Mouse (Mus musculus): ENCODE measurements around the gene Akirin2. TPM values are rescaled to one million over a fixed set of nuclear protein-coding genes. Genes with fewer than 3 reads are reported as not detected.

The Akirin2 gene
- polyA plus RNA-seq, 1 experiment from 2014 or later = 91.6 TPM

DNA sequence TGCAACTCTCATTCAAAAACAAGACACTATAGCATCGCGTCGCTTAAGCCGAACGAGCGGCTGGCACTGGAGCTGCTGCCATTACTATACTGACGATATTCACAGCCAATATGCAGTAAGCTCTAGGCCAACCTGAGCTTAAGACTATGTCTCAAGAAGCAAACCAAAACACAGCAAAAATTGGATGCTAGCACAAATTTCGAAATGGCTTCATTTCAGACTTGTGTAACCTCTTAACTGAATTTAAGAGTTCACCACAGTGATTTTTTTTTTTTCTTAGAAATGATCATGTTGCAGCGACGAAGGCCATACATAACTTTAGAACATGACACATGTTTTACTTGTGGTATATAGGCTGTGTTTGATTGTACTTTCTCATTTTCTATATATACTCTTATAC is 55.9 kb downstream of the Akirin2 start:
- Histone ChIP-seq H3K9me3 (ENCODE audit: control insufficient read depth, low read length) (no peaks in the 10 kb centered on the region), H3K4me1 (replicated peaks; ENCODE audit: control insufficient read depth, insufficient read depth, low read length) (no peaks in the 10 kb centered on the region), H3K4me2 (ENCODE audit: low read depth, low read length, severe bottlenecking) (no peak overlapping the region), H3K9ac (ENCODE audit: low read length) (no peak overlapping the region), H3K36me3 (ENCODE audit: control insufficient read depth, insufficient read depth, low read length) (peaks cover 5% of the 10 kb centered on the region; the same call in 1 of the 2 replicates), H3K4me3 (ENCODE audit: low read depth, low read length) (no peak overlapping the region), H3K27me3 (ENCODE audit: control insufficient read depth, insufficient read depth, low read length) (no peaks in the 10 kb centered on the region), H3K27ac (ENCODE audit: low read depth, low read length) (no peak overlapping the region)
- no peak for ATAC-seq (replicated peaks; ENCODE audit: low FRiP score)
- DNase-seq (ENCODE audit: low spot score) = no peak
- 98% methylated on average over 10 of the region's 10 CpGs for WGBS

DNA sequence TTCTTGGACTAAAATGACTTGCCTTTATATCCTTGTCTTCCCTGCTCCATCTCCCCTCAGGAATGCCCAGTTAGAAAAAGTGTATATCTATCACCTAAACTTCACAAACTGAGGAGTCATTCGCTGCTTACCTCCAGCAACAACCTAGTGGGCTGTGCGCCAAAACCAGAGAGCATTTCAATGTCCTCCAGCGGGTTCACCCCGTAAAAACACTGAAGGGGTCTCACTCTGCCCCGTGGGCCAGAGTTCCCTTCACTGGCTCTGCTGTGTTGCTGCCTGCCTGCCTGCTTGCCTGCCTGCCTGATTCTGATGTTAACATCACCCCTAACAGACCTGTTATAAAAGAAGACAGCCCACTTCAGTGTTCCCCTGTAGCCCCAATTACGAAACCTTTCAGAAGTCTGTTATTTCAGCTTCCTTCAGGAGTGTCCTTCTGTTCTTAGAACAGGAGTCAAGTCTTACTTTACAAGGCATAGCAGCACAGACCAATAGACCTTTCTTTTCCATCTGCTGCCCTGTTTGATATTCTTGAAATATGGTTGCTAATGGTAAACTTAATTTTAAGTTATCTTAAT is 62.9 kb downstream of the Akirin2 start:
- Histone ChIP-seq H3K36me3 (ENCODE audit: control insufficient read depth, insufficient read depth, low read length) (no peaks in the 10 kb centered on the region), H3K4me2 (ENCODE audit: low read depth, low read length, severe bottlenecking) (peak overlapping the region; percentile 90), H3K4me3 (ENCODE audit: low read depth, low read length) (peak overlapping the region; percentile 77), H3K27me3 (ENCODE audit: control insufficient read depth, insufficient read depth, low read length) (no peaks in the 10 kb centered on the region), H3K27ac (ENCODE audit: low read depth, low read length) (no peak overlapping the region), H3K4me1 (replicated peaks; ENCODE audit: control insufficient read depth, insufficient read depth, low read length) (peaks cover 13% of the 10 kb centered on the region), H3K9me3 (ENCODE audit: control insufficient read depth, low read length) (no peaks in the 10 kb centered on the region), H3K9ac (ENCODE audit: low read length) (peak overlapping the region; percentile 88; the same call in 1 of the 2 replicates)
- DNase-seq (ENCODE audit: low spot score) = no peak
- no peak for ATAC-seq (replicated peaks; ENCODE audit: low FRiP score)
- 78% methylated on average over 6 of the region's 6 CpGs for WGBS

DNA sequence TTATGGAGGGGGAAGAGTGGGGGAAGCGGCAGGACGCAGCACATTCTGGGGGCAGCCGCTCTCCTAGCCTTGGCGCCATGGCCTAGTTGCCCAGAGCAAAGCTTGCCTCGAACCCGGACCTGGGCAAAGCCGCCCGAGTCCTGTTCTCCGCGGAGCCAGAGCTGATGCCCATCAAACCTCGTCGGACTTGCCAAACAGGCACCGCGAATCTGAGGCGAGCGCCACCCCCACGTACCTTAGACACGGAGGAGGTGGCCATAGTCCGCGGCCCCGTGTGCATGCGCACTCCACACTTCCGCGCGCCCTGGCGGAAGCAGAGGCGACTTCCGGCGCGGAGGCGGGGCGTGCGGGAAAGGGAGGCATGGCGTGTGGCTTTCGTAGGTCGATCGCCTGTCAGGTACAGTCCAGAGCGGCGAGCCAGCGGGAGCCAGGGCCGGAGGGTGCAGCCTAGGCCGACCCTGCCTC is 63.9 kb downstream of the Akirin2 start, which contains the start of the genes Orc3 and Rars2:
TSS of gene Orc3 (minus strand) at position 315 of the 465 bp plus-strand sequence.
TSS of gene Rars2 (plus strand) at position 328 of the 465 bp plus-strand sequence.
- 0% methylated on average over 42 of the region's 42 CpGs for WGBS
- H3K36me3 ChIP-seq (ENCODE audit: control insufficient read depth, insufficient read depth, low read length) = no peaks in the 10 kb centered on the region

DNA sequence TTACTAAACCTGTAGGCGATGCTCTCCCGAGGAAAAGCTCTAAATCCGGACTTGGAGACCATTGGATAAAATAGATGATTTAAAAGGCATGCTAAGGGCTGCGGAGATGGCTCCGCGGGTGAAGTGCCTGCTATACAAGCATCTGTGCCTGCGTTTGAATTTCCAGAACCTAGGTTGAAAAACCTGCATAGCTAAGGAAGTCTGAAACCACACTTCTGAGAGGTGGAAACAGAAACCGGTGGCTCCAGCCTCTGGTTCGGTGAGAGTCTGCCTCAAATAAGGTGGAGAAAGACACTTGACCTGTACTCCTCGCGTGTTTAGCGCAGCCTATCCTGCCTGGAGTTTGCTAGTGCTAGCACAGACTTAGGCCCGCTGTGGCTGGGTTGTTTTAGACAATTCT is 64.6 kb downstream of the Akirin2 start:
- WGBS = 2% methylated on average over 13 of the region's 13 CpGs
- DNase-seq (ENCODE audit: low spot score) = no peak
- Histone ChIP-seq H3K27ac (ENCODE audit: low read depth, low read length) (no peak overlapping the region), H3K36me3 (ENCODE audit: control insufficient read depth, insufficient read depth, low read length) (no peaks in the 10 kb centered on the region), H3K4me1 (replicated peaks; ENCODE audit: control insufficient read depth, insufficient read depth, low read length) (peaks cover 13% of the 10 kb centered on the region), H3K4me3 (ENCODE audit: low read depth, low read length) (peak overlapping the region; percentile 77), H3K9ac (ENCODE audit: low read length) (peak overlapping the region; percentile 88), H3K4me2 (ENCODE audit: low read depth, low read length, severe bottlenecking) (peak overlapping the region; percentile 90), H3K9me3 (ENCODE audit: control insufficient read depth, low read length) (no peaks in the 10 kb centered on the region), H3K27me3 (ENCODE audit: control insufficient read depth, insufficient read depth, low read length) (no peaks in the 10 kb centered on the region)
- ATAC-seq (replicated peaks; ENCODE audit: low FRiP score) = 0 out of 2 replicates have a peak, but pooled peaks have one; percentile 33

More for the DNA sequence above, 63.9 kb downstream of the Akirin2 start, which contains the start of the genes Orc3 and Rars2:
- peak within 1 kb of the TSS; percentile 90 for H3K4me2 ChIP-seq (ENCODE audit: low read depth, low read length, severe bottlenecking)
- H3K4me1 ChIP-seq (replicated peaks; ENCODE audit: control insufficient read depth, insufficient read depth, low read length) = peaks cover 13% of the 10 kb centered on the region
- H3K4me3 ChIP-seq (ENCODE audit: low read depth, low read length) = peak within 1 kb of the TSS; percentile 77
- ATAC-seq (replicated peaks; ENCODE audit: low FRiP score) (peak; percentile 99), DNase-seq (ENCODE audit: low spot score) (peak; percentile 93)
- H3K27me3 ChIP-seq (ENCODE audit: control insufficient read depth, insufficient read depth, low read length) = no peaks in the 10 kb centered on the region
- H3K9me3 ChIP-seq (ENCODE audit: control insufficient read depth, low read length) = no peaks in the 10 kb centered on the region
- peak within 1 kb of the TSS; percentile 88 for H3K9ac ChIP-seq (ENCODE audit: low read length)
- H3K27ac ChIP-seq (ENCODE audit: low read depth, low read length) = no peak within 1 kb of the TSS

DNA sequence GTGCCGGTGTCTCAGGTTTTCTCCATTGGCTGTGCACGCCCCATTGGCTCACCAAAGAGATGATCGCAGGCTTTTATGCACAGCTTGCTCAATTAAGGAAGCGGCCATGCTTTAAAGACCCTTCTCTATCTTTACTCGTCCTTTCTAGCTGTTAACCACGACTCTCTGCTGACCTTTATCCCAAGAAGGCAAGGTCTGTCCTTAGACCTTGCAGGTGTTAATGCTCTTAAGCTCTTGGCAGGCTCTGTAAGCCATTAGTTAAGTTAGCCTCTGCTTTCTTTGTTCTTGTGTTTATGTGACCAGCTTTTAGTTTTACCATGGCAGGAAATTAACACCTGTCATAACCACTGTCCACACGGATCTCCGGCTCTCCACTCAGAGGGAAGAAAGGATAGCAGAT is 65.4 kb downstream of the Akirin2 start:
- no peak for DNase-seq (ENCODE audit: low spot score)
- no peaks in the 10 kb centered on the region for H3K9me3 ChIP-seq (ENCODE audit: control insufficient read depth, low read length)
- no peak for ATAC-seq (replicated peaks; ENCODE audit: low FRiP score)
- H3K4me1 ChIP-seq (replicated peaks; ENCODE audit: control insufficient read depth, insufficient read depth, low read length) = peaks cover 13% of the 10 kb centered on the region
- H3K27ac ChIP-seq (ENCODE audit: low read depth, low read length) = no peak overlapping the region
- 46% methylated on average over 8 of the region's 8 CpGs for WGBS
- H3K9ac ChIP-seq (ENCODE audit: low read length) = peak overlapping the region; percentile 88
- H3K4me2 ChIP-seq (ENCODE audit: low read depth, low read length, severe bottlenecking) = peak overlapping the region; percentile 90; the same call in 1 of the 2 replicates
- peak overlapping the region; percentile 77; the same call in 1 of the 2 replicates for H3K4me3 ChIP-seq (ENCODE audit: low read depth, low read length)
- no peaks in the 10 kb centered on the region for H3K27me3 ChIP-seq (ENCODE audit: control insufficient read depth, insufficient read depth, low read length)
- H3K36me3 ChIP-seq (ENCODE audit: control insufficient read depth, insufficient read depth, low read length) = no peaks in the 10 kb centered on the region

Other genes starting within 250 kb of the Akirin2 start
- 123 and 133 TPM in 2 replicates for gene Orc3, start 64.0 kb downstream of the Akirin2 start, polyA plus RNA-seq (2014; fragmentation: Nextera tagmentation; extraction: Ambion mirVana)
- 73.8 and 82.5 TPM in 2 replicates for gene Rars2, start 64.0 kb downstream of the Akirin2 start, polyA plus RNA-seq (2014; fragmentation: Nextera tagmentation; extraction: Ambion mirVana)
- 53.7 and 62.9 TPM in 2 replicates for gene Slc35a1, start 136.5 kb downstream of the Akirin2 start, polyA plus RNA-seq (2014; fragmentation: Nextera tagmentation; extraction: Ambion mirVana)
- 0.88 and 1.2 TPM in 2 replicates for gene Cfap206, start 179.3 kb downstream of the Akirin2 start, polyA plus RNA-seq (2014; fragmentation: Nextera tagmentation; extraction: Ambion mirVana)
- not detected in 2 replicates for gene Gm136, start 205.3 kb downstream of the Akirin2 start, polyA plus RNA-seq (2014; fragmentation: Nextera tagmentation; extraction: Ambion mirVana)
- gene Smim8, start 227.5 kb downstream of the Akirin2 start, polyA plus RNA-seq (2014; fragmentation: Nextera tagmentation; extraction: Ambion mirVana) = 42.1 and 48.9 TPM in 2 replicates

All from forebrain, embryonic 11.5 days (tissue).